Comparison of ENCODE assay signal across 16 mouse cellular contexts in genomic region chrX:52932161-52932560, GRCm38 (mm10).
"Had no signal": no experiment of that assay in that cellular context is flagged by ENCODE, and none has a peak within 500 bp of the region (broad histone marks: within the 10 kb centered on the region; RNA-seq: fewer than 3 reads in every experiment).

No protein-coding gene starts in this region.

- H3K4me1 ChIP-seq: megakaryocyte, embryonic 14.5 days; midbrain, embryonic 13.5 days; midbrain, embryonic 15.5 days; neural tube, embryonic 12.5 days; stomach, embryonic 15.5 days had no signal

- H3K9ac ChIP-seq: lung, embryonic 14.5 days; midbrain, embryonic 13.5 days; midbrain, embryonic 15.5 days; neural tube, embryonic 12.5 days; stomach, embryonic 15.5 days had no signal

- DNase-seq: lung, adult 18-20 months; lung, embryonic 14.5 days; lung, postnatal 10 days; lung, postnatal 36 days; right cerebral cortex, postnatal 14 days; thymus, adult 2 months; thymus, postnatal 25 days; thymus, postnatal 4 days had no signal

- ATAC-seq: midbrain, embryonic 13.5 days; midbrain, embryonic 15.5 days had no signal

- H3K36me3 ChIP-seq: midbrain, embryonic 13.5 days; midbrain, embryonic 15.5 days; neural tube, embryonic 12.5 days; stomach, embryonic 15.5 days had no signal

- H3K27me3 ChIP-seq: megakaryocyte, embryonic 14.5 days; midbrain, embryonic 13.5 days; midbrain, embryonic 15.5 days; neural tube, embryonic 12.5 days; stomach, embryonic 15.5 days had no signal

- H3K27ac ChIP-seq: macrophage; midbrain, embryonic 13.5 days; midbrain, embryonic 15.5 days; neural tube, embryonic 12.5 days; stomach, embryonic 15.5 days; stomach, postnatal 0 days had no signal

- H3K4me2 ChIP-seq: lung, embryonic 14.5 days; midbrain, embryonic 11.5 days; midbrain, embryonic 13.5 days; midbrain, embryonic 15.5 days; neural tube, embryonic 12.5 days; stomach, embryonic 15.5 days had no signal

- H3K4me3 ChIP-seq: megakaryocyte, embryonic 14.5 days; midbrain, embryonic 13.5 days; midbrain, embryonic 15.5 days; neural tube, embryonic 12.5 days; stomach, embryonic 15.5 days had no signal

- H3K9me3 ChIP-seq: megakaryocyte, embryonic 14.5 days; midbrain, embryonic 13.5 days; midbrain, embryonic 15.5 days; neural tube, embryonic 12.5 days; stomach, embryonic 15.5 days had no signal
